Mouse (Mus musculus): ENCODE measurements around the gene Ndst4. TPM values are rescaled to one million over a fixed set of nuclear protein-coding genes. Genes with fewer than 3 reads are reported as not detected.

Gene Ndst4
- not detected in 2 replicates for polyA plus RNA-seq (2012)

GRCm38 (mm10) chr3:125403601-125404396 lies at the start of gene Ndst4:
TSS of gene Ndst4 (plus strand) at chr3:125404076.

Measured in megakaryocyte-erythroid progenitor cell, adult 5 weeks (primary cell).